Mouse (Mus musculus): ENCODE measurements around the gene Nebl.

Gene Nebl

GRCm38 (mm10) chr2:17730957-17731830, at the start of gene Nebl:
Nebl (minus strand) TSS chr2:17731464.
- DNase-seq (ENCODE audit: low read depth, low spot score): peak; percentile 82

- no peak for DNase-seq (ENCODE audit: low read depth, low spot score)
These were observed 39.1 kb upstream of the Nebl start for GRCm38 (mm10) chr2:17770246-17770825.

GRCm38 (mm10) chr2:17769242-17769755, 38.0 kb upstream of the Nebl start:
- no peak for DNase-seq (ENCODE audit: low read depth, low spot score)

- DNase-seq (ENCODE audit: low read depth, low spot score): no peak
These were observed 25.0 kb upstream of the Nebl start for GRCm38 (mm10) chr2:17756271-17756670.

- DNase-seq (ENCODE audit: low read depth, low spot score): peak; percentile 96
These were observed 10.9 kb upstream of the Nebl start for GRCm38 (mm10) chr2:17742051-17742763.

- peak; percentile 68 for DNase-seq (ENCODE audit: low read depth, low spot score)
These were observed 10.3 kb upstream of the Nebl start for GRCm38 (mm10) chr2:17741555-17741954.

GRCm38 (mm10) chr2:17740454-17740853, 9.2 kb upstream of the Nebl start:
- no peak for DNase-seq (ENCODE audit: low read depth, low spot score)

- no peak for DNase-seq (ENCODE audit: low read depth, low spot score)
These were observed 946 bp upstream of the Nebl start for GRCm38 (mm10) chr2:17732210-17732609.

GRCm38 (mm10) chr2:17731831-17732200, 552 bp upstream of the Nebl start:
- DNase-seq (ENCODE audit: low read depth, low spot score): no peak

- DNase-seq (ENCODE audit: low read depth, low spot score): no peak
These were observed 662 bp downstream of the Nebl start for GRCm38 (mm10) chr2:17730648-17730956.

- DNase-seq (ENCODE audit: low read depth, low spot score): peak; percentile 23
These were observed 1.3 kb downstream of the Nebl start for GRCm38 (mm10) chr2:17729770-17730647.

- DNase-seq (ENCODE audit: low read depth, low spot score): no peak
These were observed 6.9 kb downstream of the Nebl start for GRCm38 (mm10) chr2:17724405-17724804.

GRCm38 (mm10) chr2:17723268-17724019, 7.8 kb downstream of the Nebl start:
- DNase-seq (ENCODE audit: low read depth, low spot score): no peak

- no peak for DNase-seq (ENCODE audit: low read depth, low spot score)
These were observed 10.0 kb downstream of the Nebl start for GRCm38 (mm10) chr2:17721177-17721715.

GRCm38 (mm10) chr2:17718281-17718680, 13.0 kb downstream of the Nebl start:
- DNase-seq (ENCODE audit: low read depth, low spot score): no peak

- DNase-seq (ENCODE audit: low read depth, low spot score): peak; percentile 67
These were observed 14.1 kb downstream of the Nebl start for GRCm38 (mm10) chr2:17717200-17717599.

- DNase-seq (ENCODE audit: low read depth, low spot score): peak; percentile 44
These were observed 16.0 kb downstream of the Nebl start for GRCm38 (mm10) chr2:17715149-17715767.

GRCm38 (mm10) chr2:17714661-17715060, 16.6 kb downstream of the Nebl start:
- peak; percentile 57 for DNase-seq (ENCODE audit: low read depth, low spot score)

GRCm38 (mm10) chr2:17714124-17714523, 17.1 kb downstream of the Nebl start:
- DNase-seq (ENCODE audit: low read depth, low spot score): no peak

GRCm38 (mm10) chr2:17711216-17711615, 20.0 kb downstream of the Nebl start:
- peak; percentile 54 for DNase-seq (ENCODE audit: low read depth, low spot score)

Data from R1 (cell line).